Mouse (Mus musculus): ENCODE measurements around the gene Vmn2r38. TPM values are rescaled to one million over a fixed set of nuclear protein-coding genes. Genes with fewer than 3 reads are reported as not detected.

Gene Vmn2r38
- not detected in 2 replicates for polyA plus RNA-seq (2015; fragmentation: Nextera tagmentation; extraction: Ambion mirVana)

GRCm38 (mm10) chr7:9097781-9098180, at the start of gene Vmn2r38:
TSS of gene Vmn2r38 (minus strand) at chr7:9097881.

GRCm38 (mm10) chr7:9030698-9031097, 67.0 kb downstream of the Vmn2r38 start, which contains the start of gene Vmn2r39:
TSS of gene Vmn2r39 (minus strand) at chr7:9030798.

Other genes starting within 250 kb of the Vmn2r38 start
- not detected in 2 replicates for gene Vmn2r40, start 166.4 kb downstream of the Vmn2r38 start, polyA plus RNA-seq (2015; fragmentation: Nextera tagmentation; extraction: Ambion mirVana)
- not detected in 2 replicates for gene Vmn2r39, start 67.1 kb downstream of the Vmn2r38 start, polyA plus RNA-seq (2015; fragmentation: Nextera tagmentation; extraction: Ambion mirVana)
- not detected in 2 replicates for gene Vmn2r37, start 125.8 kb upstream of the Vmn2r38 start, polyA plus RNA-seq (2015; fragmentation: Nextera tagmentation; extraction: Ambion mirVana)

Data from skeletal muscle tissue, postnatal 0 days (tissue).